Mouse (Mus musculus): ENCODE results near the gene Cd79a. TPM values are rescaled to one million over a fixed set of nuclear protein-coding genes. Genes with fewer than 3 reads are reported as not detected.

Cd79a gene
- polyA plus RNA-seq, 1 experiment from 2014 or later = 0.28 TPM

GRCm38 (mm10) chr7:24883896-24884692 is 13.1 kb upstream of the Cd79a start, which contains the start of gene Rps19:
Gene Rps19, plus strand, starts transcription at chr7:24884371.
- Histone ChIP-seq H3K27ac (replicated peaks; ENCODE audit: low read depth, low read length) (peak within 1 kb of the TSS; percentile 88), H3K27me3 (ENCODE audit: control insufficient read depth, insufficient read depth, low read length) (no peaks in the 10 kb centered on the region), H3K4me3 (replicated peaks; ENCODE audit: low read depth, low read length) (peak within 1 kb of the TSS; percentile 98), H3K9me3 (ENCODE audit: control insufficient read depth, low read length) (no peaks in the 10 kb centered on the region), H3K4me2 (ENCODE audit: low read length) (peak within 1 kb of the TSS; percentile 83), H3K9ac (replicated peaks; ENCODE audit: low read length) (peak within 1 kb of the TSS; percentile 99), H3K4me1 (ENCODE audit: control insufficient read depth, insufficient read depth, low read length) (peaks cover 13% of the 10 kb centered on the region), H3K36me3 (ENCODE audit: control insufficient read depth, insufficient read depth, low read length) (peaks cover 32% of the 10 kb centered on the region)
- ATAC-seq (ENCODE audit: low FRiP score, low TSS enrichment) = peak; percentile 93
- under 1% methylated on average over 57 of the region's 57 CpGs for WGBS
- peak; percentile 100 for DNase-seq

GRCm38 (mm10) chr7:24884693-24885291 is 12.4 kb upstream of the Cd79a start:
- H3K36me3 ChIP-seq (ENCODE audit: control insufficient read depth, insufficient read depth, low read length) = peaks cover 39% of the 10 kb centered on the region
- H3K27me3 ChIP-seq (ENCODE audit: control insufficient read depth, insufficient read depth, low read length) = no peaks in the 10 kb centered on the region
- H3K27ac ChIP-seq (replicated peaks; ENCODE audit: low read depth, low read length) = peak overlapping the region; percentile 88
- peak overlapping the region; percentile 99 for H3K9ac ChIP-seq (replicated peaks; ENCODE audit: low read length)
- peak overlapping the region; percentile 98 for H3K4me3 ChIP-seq (replicated peaks; ENCODE audit: low read depth, low read length)
- ATAC-seq (ENCODE audit: low FRiP score, low TSS enrichment) (peak; percentile 1; the same call in 1 of the 2 replicates), DNase-seq (no peak)
- no peaks in the 10 kb centered on the region for H3K9me3 ChIP-seq (ENCODE audit: control insufficient read depth, low read length)
- under 1% methylated on average over 47 of the region's 47 CpGs for WGBS
- H3K4me1 ChIP-seq (ENCODE audit: control insufficient read depth, insufficient read depth, low read length) = peaks cover 13% of the 10 kb centered on the region
- peak overlapping the region; percentile 83 for H3K4me2 ChIP-seq (ENCODE audit: low read length)

- H3K4me2 ChIP-seq (ENCODE audit: low read length) = peak overlapping the region; percentile 83
- ATAC-seq (ENCODE audit: low FRiP score, low TSS enrichment) (no peak), DNase-seq (no peak)
- peaks cover 46% of the 10 kb centered on the region for H3K36me3 ChIP-seq (ENCODE audit: control insufficient read depth, insufficient read depth, low read length)
- no peaks in the 10 kb centered on the region for H3K27me3 ChIP-seq (ENCODE audit: control insufficient read depth, insufficient read depth, low read length)
- H3K4me1 ChIP-seq (ENCODE audit: control insufficient read depth, insufficient read depth, low read length) = peaks cover 13% of the 10 kb centered on the region
- 47% methylated on average over 12 of the region's 12 CpGs for WGBS
- peak overlapping the region; percentile 98 for H3K4me3 ChIP-seq (replicated peaks; ENCODE audit: low read depth, low read length)
- H3K9me3 ChIP-seq (ENCODE audit: control insufficient read depth, low read length) = no peaks in the 10 kb centered on the region
- H3K27ac ChIP-seq (replicated peaks; ENCODE audit: low read depth, low read length) = no peak overlapping the region
- H3K9ac ChIP-seq (replicated peaks; ENCODE audit: low read length) = peak overlapping the region; percentile 99
Measured at GRCm38 (mm10) chr7:24885468-24886307, 11.5 kb upstream of the Cd79a start.

- DNase-seq = no peak
- WGBS = 73% methylated on average over 4 of the region's 4 CpGs
- H3K36me3 ChIP-seq (ENCODE audit: control insufficient read depth, insufficient read depth, low read length) = peaks cover 49% of the 10 kb centered on the region
- no peak for ATAC-seq (ENCODE audit: low FRiP score, low TSS enrichment)
- no peak overlapping the region for H3K27ac ChIP-seq (replicated peaks; ENCODE audit: low read depth, low read length)
- H3K9ac ChIP-seq (replicated peaks; ENCODE audit: low read length) = peak overlapping the region; percentile 99; the same call in 1 of the 2 replicates
- H3K27me3 ChIP-seq (ENCODE audit: control insufficient read depth, insufficient read depth, low read length) = no peaks in the 10 kb centered on the region
- peak overlapping the region; percentile 83 for H3K4me2 ChIP-seq (ENCODE audit: low read length)
- H3K9me3 ChIP-seq (ENCODE audit: control insufficient read depth, low read length) = no peaks in the 10 kb centered on the region
- peak overlapping the region; percentile 98; the same call in 1 of the 2 replicates for H3K4me3 ChIP-seq (replicated peaks; ENCODE audit: low read depth, low read length)
- peaks cover 13% of the 10 kb centered on the region for H3K4me1 ChIP-seq (ENCODE audit: control insufficient read depth, insufficient read depth, low read length)
Measured at GRCm38 (mm10) chr7:24886308-24886633, 10.9 kb upstream of the Cd79a start.

GRCm38 (mm10) chr7:24887096-24887495 is 10.1 kb upstream of the Cd79a start:
- 81% methylated on average over 4 of the region's 4 CpGs for WGBS

GRCm38 (mm10) chr7:24889431-24890220 is 7.6 kb upstream of the Cd79a start:
- H3K4me1 ChIP-seq (ENCODE audit: control insufficient read depth, insufficient read depth, low read length) = peaks cover 13% of the 10 kb centered on the region
- H3K4me3 ChIP-seq (replicated peaks; ENCODE audit: low read depth, low read length) = no peak overlapping the region
- ATAC-seq (ENCODE audit: low FRiP score, low TSS enrichment) = no peak
- H3K27me3 ChIP-seq (ENCODE audit: control insufficient read depth, insufficient read depth, low read length) = no peaks in the 10 kb centered on the region
- H3K36me3 ChIP-seq (ENCODE audit: control insufficient read depth, insufficient read depth, low read length) = peaks cover 49% of the 10 kb centered on the region
- no peak overlapping the region for H3K27ac ChIP-seq (replicated peaks; ENCODE audit: low read depth, low read length)
- no peak overlapping the region for H3K9ac ChIP-seq (replicated peaks; ENCODE audit: low read length)
- DNase-seq = no peak
- H3K9me3 ChIP-seq (ENCODE audit: control insufficient read depth, low read length) = no peaks in the 10 kb centered on the region
- 85% methylated on average over 6 of the region's 6 CpGs for WGBS
- no peak overlapping the region for H3K4me2 ChIP-seq (ENCODE audit: low read length)

More at GRCm38 (mm10) chr7:24887096-24887495, 10.1 kb upstream of the Cd79a start:
- Histone ChIP-seq H3K9ac (replicated peaks; ENCODE audit: low read length) (no peak overlapping the region; the same call in 1 of the 2 replicates), H3K4me1 (ENCODE audit: control insufficient read depth, insufficient read depth, low read length) (peaks cover 13% of the 10 kb centered on the region), H3K36me3 (ENCODE audit: control insufficient read depth, insufficient read depth, low read length) (peaks cover 49% of the 10 kb centered on the region), H3K27me3 (ENCODE audit: control insufficient read depth, insufficient read depth, low read length) (no peaks in the 10 kb centered on the region), H3K4me3 (replicated peaks; ENCODE audit: low read depth, low read length) (no peak overlapping the region), H3K4me2 (ENCODE audit: low read length) (no peak overlapping the region), H3K9me3 (ENCODE audit: control insufficient read depth, low read length) (no peaks in the 10 kb centered on the region), H3K27ac (replicated peaks; ENCODE audit: low read depth, low read length) (no peak overlapping the region)
- no peak for DNase-seq
- no peak for ATAC-seq (ENCODE audit: low FRiP score, low TSS enrichment)

- no peaks in the 10 kb centered on the region for H3K27me3 ChIP-seq (ENCODE audit: control insufficient read depth, insufficient read depth, low read length)
- DNase-seq (peak; percentile 94), ATAC-seq (ENCODE audit: low FRiP score, low TSS enrichment) (peak; percentile 50; the same call in 1 of the 2 replicates)
- H3K4me1 ChIP-seq (ENCODE audit: control insufficient read depth, insufficient read depth, low read length) = peaks cover 10% of the 10 kb centered on the region
- 33% methylated on average over 10 of the region's 10 CpGs for WGBS
- H3K9ac ChIP-seq (replicated peaks; ENCODE audit: low read length) = no peak overlapping the region
- H3K27ac ChIP-seq (replicated peaks; ENCODE audit: low read depth, low read length) = no peak overlapping the region
- no peak overlapping the region for H3K4me2 ChIP-seq (ENCODE audit: low read length)
- H3K9me3 ChIP-seq (ENCODE audit: control insufficient read depth, low read length) = no peaks in the 10 kb centered on the region
- no peak overlapping the region for H3K4me3 ChIP-seq (replicated peaks; ENCODE audit: low read depth, low read length)
- H3K36me3 ChIP-seq (ENCODE audit: control insufficient read depth, insufficient read depth, low read length) = peaks cover 49% of the 10 kb centered on the region
Measured at GRCm38 (mm10) chr7:24890281-24891216, 6.6 kb upstream of the Cd79a start.
